Mouse (Mus musculus) thymus, adult 2 months (tissue): ENCODE data around the gene Prkcb.

Experiments used
- CTCF ChIP-seq: fragments of 200-500 bp; IDR thresholded peaks from 2 replicates; pipeline ENCODE4 v1.5.1; 2012; ENCODE audit warnings: mild to moderate bottlenecking, control low read depth, low read length, moderate library complexity, borderline replicate concordance; ENCODE audit not compliant: control insufficient read depth, poor library complexity, insufficient read depth; ENCODE audit errors: extremely low read depth
- POLR2A ChIP-seq: fragments of 200-500 bp; IDR thresholded peaks from 2 replicates; pipeline ENCODE4 v1.6.1; 2012; ENCODE audit warnings: mild to moderate bottlenecking, low read length, control low read depth, moderate library complexity; ENCODE audit not compliant: control insufficient read depth, poor library complexity, insufficient read depth; ENCODE audit errors: extremely low read depth

- TF ChIP-seq CTCF (no peak), POLR2A (no peak)
Observed at GRCm38 (mm10) chr7:122390200-122390599, 101.6 kb downstream of the Prkcb start.
